Mouse (Mus musculus): Measurements from ENCODE around the gene Snx9.
A peak's percentile ranks its signal among the peaks of the same experiment; 100 is the strongest.

Gene Snx9

DNA sequence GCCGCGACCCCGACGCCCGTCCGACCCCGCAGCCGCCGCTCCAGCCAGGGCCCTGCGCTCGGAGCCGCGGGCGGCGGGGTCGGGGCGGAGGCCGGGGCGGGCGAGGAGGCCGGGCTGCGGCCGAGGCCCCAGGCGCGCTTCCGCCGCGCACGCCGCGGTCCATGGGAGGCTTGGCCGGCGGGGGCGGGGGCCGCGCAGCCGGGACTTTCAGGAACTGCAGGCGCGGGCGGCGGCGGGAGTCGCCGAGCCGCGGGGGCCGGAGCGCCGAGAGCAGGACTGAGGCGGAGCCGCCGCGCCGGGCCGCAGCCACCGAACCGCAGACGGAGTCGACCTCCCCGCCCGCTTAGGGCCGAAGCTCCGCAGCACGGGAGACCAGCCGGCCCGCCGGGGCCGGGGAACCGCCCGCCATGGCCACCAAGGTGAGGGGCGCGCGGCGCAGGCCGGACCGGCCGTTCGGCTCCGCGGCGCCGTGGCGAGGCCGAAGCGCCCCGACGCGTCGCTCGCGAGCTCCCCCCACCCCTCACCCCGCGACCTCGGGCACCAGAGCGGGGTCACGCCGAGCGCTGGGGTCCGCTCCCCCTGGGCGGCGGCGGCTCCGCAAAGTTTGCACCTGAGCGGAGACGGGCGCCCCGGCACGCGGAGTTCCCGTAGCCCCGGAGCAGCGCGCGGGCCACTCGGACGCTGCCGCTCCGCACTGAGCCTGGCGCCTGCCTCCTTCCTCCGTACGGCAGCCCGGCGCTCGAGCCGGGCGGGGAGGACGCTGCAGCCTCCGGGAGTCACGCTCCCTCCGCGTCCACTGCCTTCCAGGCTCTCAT lies at the start of gene Snx9:
Snx9 (plus strand) TSS at position 202 of the 815 bp plus-strand sequence.
- ATAC-seq (ENCODE audit: low TSS enrichment), result peak; percentile 86

DNA sequence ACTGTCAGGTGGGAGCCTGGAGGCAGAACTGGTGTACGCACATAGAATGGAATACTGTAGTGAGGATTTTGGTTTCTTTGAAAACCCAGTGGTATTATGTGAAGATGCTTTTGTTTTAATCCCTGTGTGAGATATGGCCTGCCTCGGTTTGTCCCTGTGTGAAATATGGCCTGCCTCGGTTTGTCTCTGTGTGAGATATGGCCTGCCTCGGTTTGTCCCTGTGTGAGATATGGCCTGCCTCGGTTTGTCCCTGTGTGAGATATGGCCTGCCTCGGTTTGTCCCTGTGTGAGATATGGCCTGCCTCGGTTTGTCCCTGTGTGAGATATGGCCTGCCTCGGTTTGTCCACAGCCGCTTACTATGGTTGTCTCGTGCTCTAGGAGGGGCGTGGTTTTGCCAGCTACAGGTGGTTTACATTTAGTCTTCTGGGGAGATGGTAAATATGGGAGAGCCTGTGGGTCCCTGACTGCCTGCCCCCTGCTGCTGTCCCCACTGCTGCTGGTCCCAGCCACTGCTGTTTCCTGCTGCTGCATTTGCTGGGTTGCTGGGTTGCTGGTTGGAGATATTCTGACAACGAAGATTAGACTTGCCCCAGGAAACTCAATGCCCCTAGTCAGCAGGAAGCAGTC lies 48.9 kb upstream of the Snx9 start:
- no peak for ATAC-seq (ENCODE audit: low TSS enrichment)

DNA sequence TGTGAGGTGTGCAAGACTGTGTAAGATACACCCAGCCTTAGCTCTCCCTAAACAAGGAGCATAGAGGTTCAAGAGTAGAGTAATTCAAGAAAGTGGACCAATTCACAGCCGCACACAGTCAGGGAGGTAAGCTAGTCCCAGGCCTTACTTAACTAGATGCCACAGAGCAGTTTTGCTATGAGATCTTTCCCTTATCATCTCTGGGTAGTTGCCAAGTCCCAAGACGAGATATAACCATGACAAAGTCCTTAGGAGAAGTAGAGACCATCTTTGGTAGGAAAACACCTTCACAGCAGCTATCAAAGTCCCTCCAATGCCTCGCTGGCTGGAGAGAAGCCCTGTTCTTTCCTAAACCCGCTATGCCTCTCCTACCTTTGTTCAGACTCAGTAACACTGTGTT lies 47.5 kb upstream of the Snx9 start:
- no peak for ATAC-seq (ENCODE audit: low TSS enrichment)

DNA sequence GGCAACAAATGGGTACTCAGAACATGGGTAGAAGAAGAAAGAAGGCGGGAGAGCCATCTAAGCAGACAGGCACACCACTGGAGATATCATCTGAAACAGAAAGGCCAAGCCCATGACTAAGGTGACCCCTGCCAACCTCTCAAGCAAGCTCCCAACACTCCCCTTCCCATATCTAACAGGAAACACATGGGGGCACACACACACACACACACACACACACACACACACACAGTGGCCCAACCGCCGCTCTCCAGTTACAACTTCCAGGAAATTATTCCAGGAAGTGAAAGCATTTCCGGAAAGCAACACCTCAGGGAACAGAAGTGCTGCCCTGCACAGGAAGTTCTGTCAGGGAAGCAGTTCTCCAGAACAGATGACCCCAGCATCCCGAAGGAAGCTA lies 46.9 kb upstream of the Snx9 start:
- ATAC-seq (ENCODE audit: low TSS enrichment), result no peak

DNA sequence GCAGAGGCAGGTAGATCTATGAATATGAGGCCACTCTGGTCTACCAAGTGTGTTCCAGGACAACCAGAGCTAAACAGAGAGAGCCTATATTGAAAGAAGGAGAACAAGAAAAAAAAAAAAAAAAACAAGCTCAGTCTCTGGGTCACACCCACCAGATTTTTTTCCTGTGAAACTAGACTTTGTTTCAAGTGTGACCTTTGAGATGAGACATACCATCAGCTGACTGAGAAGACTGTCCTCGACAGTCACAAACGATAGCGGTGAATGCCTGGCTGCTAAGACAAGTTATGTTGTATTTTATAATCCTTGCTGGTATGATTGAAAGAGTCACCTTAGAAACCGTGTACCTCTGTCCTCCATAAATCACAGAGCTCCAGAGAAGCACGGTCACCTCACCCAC lies 45.8 kb upstream of the Snx9 start:
- ATAC-seq (ENCODE audit: low TSS enrichment), result peak; percentile 16; the same call in 1 of the 2 replicates

DNA sequence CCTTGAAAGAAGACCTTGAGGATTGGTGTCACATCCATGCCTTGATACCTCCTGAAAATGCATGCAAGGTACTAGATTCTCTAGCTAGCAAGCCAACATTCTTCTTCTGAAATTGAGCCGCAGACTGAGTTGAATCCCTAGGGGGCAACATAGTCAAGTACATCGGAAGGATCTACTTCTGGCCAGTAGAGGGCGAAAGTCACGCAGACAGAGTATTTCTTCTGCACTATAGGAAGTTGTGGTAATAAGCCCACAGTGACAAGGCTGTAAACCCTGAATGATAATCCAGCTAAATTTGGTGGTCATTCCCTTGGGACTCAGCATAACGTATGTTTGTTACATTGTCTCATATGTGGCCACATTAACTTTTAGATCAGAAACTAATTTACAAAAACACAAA lies 45.3 kb upstream of the Snx9 start:
- ATAC-seq (ENCODE audit: low TSS enrichment), result peak; percentile 95

DNA sequence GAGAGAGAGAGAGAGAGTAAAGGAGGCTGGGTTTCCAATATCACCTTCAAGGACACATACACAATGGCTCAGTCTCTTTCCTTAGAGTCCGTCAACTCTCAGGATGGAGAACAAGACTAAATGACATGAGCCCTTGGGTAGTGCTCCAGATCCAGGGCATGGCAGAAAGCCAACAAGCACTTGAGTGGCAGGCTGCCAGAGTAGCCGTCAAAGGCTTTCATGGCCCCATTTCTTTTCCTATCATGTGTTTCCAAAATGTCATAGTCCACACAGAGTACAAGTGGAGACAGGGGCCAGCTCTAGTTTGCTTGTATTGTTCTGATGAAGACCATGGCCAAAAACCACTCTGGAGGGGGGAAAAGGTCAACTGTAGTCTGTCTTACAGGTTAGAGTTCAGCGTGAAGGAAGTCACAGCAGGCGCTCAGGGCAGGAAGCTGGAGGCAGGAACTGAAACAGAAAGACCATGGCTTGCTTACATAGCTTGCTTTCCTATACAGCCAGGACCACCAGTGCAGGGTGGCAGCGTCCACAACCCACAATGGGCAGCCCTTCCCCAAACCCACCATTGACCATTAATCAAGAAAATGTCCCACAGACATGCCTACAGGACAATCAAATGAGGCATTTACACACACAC lies 43.9 kb upstream of the Snx9 start:
- no peak for ATAC-seq (ENCODE audit: low TSS enrichment)

DNA sequence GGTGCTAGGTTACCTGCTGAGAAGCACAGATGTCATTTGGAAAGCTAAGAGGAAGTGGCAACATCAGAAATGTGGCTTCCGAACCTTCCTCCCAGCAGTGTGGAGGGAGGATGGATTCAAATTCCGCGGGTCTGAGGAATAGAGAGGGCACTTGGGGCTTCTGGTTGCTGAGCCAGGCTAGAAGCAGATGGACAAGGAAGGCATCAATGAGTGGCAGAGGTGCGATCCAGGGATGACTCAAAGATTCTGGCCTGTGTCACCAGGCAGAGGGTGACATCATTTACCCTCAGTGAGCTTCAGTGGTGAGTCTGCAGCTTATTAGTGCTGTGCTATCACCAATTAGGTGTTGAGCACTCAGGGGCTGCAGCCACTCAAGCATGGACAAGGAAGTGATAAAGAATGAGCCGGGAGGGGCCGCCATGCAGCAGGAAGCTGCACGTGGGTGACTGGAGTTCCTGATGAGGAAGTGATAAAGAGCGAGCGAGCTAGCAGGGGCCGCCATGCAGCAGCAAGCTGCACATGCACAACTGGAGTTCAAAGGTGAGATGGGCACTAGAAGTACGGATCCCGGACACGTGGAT lies 42.8 kb upstream of the Snx9 start:
- no peak for ATAC-seq (ENCODE audit: low TSS enrichment)

DNA sequence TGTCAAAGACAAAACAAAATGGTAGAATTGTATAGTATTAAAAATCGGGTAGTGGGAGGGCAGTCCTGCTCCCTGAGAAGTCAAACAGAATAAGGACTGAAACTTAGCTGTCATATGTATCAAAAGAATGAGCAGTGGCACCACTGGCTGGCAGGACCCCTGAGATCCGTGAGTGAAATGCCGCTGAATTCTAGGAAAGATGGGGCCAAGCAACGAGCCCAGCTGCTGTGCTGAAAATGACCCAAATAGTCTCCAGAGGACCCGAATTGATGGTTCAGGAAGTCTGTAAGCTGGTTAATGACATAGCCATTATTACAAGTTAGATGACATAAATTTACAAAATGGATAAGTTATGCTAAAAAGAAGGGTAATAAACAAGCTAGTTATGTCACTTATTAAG lies 42.2 kb upstream of the Snx9 start:
- no peak for ATAC-seq (ENCODE audit: low TSS enrichment)

DNA sequence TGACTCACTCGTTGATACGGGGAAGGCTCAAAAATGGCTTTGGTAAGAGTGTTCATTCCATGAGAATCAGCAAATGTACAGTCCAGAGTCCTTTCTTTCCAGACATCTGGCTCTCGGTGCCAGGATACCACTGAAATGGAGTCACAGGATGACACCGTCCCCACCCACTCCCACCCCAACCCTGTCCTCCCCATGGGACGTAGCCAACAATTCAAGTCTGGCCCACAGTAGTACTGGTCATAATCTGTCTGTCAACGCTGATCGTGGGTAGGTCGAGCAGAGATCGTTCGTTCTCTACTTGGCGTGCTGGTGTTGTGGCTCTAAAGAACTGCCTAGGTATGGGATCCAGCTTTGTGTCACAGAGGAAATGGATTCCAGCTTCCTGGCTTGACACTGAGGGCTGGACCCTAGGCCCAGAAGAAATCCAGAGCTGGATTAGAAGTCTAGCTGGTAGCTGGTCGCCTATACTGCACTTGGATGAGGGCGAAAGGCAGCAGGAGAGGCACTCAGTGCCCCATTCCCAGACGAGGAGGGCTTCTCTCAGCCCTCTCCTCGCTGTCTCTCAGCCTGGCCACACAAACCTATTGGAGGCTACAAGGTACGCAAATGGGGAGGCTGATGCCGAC lies 41.6 kb upstream of the Snx9 start:
- ATAC-seq (ENCODE audit: low TSS enrichment), result no peak

DNA sequence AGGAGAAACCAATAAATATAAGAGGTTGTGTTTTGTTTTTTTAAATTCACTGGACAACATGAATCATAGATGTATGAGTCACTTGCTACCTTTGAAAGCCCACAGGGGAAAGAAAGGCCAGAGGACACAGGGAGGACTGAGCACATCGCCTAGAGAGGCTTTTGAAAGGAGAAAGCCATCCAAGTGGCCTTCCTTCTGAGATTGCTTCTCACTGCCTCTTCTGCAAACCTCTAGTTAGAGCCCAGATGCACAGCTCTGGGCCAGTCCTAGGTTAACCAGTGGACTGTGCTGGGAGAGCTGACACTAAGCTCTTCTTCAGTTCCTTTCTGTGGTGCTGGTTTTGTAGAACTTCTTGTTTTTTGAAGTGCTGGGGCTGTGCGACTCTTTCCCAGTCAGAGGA lies 40.9 kb upstream of the Snx9 start:
- ATAC-seq (ENCODE audit: low TSS enrichment), result no peak

DNA sequence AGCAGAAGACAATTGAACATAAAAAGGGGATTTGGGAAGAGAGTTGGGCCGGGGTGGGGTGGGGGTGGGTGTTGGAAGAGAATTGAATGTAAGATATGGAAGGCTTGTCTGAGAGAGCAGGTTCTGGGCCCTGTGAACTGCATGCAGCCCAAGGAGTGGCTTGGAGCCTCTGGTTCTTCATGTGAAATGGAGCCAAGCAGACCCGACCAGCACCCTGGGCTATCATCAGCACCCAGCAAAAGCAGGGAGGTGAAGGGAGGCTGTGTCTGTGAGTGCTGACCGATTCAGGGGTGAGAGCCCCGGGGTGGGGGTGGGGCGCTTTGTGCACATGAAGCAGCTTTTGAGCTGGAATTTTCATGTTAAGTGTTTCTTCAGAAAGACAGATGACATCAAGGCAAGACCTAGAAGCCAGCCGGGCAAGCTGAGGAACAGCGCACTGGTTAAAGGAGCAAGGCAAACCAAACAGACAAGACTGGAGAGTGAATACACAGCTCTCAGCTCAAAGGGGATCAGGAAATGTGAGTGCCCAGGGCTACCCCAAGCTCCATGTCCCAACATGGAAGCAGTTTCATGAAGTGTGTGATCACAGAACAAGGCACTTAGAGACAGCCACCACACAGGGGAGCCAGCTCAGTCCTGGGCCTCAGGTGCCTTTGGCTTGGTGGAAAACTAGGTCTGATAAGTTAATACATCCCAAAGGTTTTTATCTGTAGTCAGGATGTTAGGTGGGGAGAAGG lies 40.1 kb upstream of the Snx9 start:
- ATAC-seq (ENCODE audit: low TSS enrichment), result no peak

DNA sequence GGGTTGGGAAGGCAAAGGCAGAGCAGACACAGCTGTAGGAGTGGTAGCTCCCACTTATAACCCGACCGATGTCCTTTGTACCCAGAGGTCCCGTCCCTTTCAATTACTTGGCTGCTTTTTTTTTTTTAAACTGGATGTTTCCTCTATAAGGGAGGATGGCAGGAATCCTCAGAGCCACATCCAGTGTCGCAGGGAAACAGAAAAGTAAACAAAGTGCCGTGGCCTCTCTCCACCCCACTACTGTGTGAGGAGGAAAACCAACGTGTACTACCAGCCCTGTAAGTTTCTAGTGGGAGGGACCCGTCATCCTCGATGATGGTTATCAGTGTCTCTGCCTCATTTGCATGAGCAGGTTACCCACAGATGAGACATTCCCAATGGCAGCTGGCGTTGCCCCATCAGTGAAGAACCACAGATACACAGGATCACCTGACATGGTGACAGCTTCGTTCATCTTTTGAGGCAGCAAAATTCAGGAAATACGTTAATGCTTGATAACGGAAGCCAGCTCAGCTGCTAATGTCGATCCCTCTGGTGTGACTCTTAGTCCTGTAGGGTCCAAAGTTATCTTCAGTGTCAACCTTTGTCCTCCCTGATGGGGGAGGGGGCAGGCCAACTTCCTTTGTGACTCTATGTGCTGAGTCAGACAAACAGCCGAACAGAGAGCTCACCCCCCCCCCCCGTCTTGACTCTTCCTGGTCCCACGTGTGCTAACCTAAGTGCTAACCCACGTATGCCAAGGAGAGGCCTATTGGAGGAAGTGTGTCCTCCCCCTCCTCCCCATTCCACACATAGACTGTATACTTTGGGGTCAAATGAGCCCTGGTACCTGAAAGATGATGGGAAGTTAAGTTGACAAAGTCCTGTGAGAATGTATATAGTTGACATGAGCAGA lies 39.1 kb upstream of the Snx9 start:
- ATAC-seq (ENCODE audit: low TSS enrichment), result no peak

DNA sequence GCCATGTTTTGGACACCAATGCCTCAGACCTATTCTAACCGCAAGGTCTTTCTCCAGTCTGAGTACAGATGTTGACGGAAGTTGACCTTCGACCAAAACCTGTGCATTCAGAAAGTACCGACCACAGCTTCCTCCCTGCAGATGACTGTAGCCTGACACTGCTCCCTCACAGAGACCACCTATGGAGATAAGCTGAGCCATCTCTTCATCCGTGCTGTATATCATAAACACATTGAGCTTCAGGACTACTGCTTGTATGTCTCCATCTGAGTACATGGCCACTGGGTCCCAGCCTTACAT lies 38.5 kb upstream of the Snx9 start:
- no peak for ATAC-seq (ENCODE audit: low TSS enrichment)

DNA sequence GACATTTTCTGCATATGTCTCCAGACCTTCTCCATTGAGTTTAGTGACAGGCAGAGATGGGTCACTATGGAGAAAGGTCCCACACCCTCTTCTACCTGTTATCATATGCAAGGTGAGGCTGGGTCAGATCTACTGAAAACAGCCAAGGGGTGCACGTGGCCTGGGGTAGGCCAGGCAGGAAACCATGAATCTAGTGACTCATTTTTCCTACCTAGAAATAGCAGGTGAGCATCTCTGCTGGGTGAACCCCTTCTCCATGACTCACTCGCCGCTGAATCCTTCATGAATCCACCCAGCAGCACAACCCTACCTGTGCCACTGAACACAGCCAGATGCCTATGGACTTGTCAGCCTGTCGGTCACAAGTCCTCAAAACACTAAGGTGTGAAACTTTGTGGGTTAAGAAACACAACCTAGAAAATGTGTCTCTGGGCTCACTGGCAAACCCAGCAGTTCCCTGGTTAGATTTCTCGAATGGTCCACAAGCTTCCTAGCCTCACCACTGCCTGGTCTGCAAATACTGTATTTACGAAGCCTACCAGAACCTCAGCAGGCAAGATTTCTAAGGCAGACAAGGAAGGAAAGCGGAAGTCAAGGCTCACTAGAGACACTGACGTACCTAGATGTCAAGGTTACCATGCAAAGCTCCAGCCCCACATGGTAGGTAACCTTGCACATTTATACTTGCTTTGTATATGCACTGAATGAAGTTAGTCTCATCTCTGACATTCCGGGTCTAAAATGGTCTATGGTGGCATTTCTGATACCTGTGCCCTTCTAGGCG lies 37.7 kb upstream of the Snx9 start:
- no peak for ATAC-seq (ENCODE audit: low TSS enrichment)

DNA sequence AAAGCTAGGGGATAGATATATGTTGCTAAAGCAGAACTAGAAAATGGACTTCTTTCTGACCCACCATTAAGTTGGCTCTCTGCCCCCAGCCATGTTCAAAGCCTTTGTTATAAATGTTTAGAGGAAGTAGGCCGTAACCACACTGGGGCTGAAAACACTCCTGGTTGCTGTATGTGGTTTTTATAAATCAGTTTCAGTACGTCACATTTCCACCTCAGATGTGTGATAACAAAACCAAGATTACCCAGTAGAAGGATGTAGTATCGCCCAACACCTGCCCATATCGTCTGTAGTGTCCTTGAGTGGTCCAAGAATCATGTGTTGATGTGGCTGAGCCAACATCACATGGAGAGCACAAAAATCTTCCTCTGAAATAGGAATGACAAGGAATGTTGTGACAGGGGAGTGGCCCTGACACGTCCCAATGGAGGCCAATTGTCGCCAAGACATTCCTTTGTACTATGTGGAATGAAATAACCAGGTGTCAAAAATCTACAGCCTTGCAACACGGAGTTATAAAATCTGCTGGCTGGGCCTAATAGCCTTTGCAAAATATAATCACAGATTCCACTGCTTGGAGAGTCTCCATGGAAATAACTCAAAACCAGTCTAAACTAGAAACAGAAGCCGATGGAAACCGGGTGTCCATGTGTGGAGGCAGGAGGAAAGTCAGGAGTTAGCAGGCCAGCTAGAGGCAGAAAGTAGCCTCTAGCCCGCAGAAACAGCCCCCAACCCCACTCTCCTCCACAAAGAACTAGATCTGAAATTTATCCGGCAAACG lies 36.6 kb upstream of the Snx9 start:
- no peak for ATAC-seq (ENCODE audit: low TSS enrichment)

DNA sequence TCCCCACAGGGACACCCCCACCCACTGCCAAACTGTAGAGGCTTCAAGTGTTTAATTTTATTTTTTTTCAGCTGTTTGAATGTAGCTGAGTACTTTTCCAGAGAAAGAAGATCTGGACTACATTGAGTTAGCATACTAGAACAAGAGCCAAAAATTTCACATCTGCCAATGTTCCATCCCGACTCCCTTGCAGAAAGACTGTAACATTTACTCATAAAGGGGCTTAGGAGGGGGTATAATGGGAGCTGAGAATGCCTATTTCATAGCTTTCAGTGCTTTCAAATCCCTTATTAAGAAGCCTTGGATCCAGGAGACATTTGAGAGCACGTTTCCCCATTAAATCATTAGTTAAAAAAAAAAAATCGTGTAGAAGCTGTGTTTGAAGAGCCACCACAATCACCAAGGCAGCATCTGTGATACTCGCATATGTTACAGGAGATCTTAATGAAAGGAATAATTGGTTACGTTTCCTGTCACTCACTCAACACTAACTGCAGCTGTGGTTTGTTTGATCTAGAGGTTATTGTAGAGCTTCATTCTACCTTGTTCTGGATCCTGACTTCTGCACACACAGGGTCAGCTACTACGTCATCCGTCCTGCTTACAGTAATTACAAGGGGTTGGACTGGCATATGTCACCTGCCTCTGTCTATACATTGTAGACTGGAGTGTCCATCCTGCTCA lies 35.8 kb upstream of the Snx9 start:
- peak; percentile 55; the same call in 1 of the 2 replicates for ATAC-seq (ENCODE audit: low TSS enrichment)

DNA sequence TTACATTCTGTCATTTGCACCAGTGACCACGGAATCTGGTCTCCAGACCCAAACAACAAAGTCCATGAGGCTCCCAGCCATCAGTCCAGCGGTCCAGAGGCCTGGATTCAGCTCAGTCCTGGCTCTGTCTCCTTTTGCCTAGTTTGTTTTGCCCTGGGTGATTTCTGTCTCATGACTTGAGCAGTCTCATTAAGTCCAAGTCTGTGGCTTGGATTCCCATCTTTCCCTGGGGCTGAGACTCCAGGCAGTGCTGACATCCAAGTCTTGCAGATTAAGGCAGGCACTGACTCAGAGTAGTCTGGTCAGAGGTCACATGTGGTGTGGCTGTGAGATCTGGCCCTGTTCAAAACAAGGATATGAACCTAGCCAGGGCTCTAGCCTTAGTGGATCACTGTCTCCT lies 35.2 kb upstream of the Snx9 start:
- ATAC-seq (ENCODE audit: low TSS enrichment), result no peak

DNA sequence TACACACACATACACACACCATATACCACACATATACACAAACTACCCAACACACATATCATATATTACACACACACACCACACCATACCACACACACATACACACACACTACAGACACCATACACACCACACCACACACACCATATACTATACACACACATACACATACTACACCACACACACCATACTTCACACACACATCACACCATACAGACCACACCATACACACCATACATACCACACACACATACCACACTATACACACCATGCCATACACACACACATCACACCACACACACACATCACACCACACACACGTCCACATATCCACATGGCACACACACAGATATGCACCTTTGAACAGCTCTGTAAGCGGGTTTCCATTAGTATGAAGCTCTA lies 34.3 kb upstream of the Snx9 start:
- no peak for ATAC-seq (ENCODE audit: low TSS enrichment)
